ENCODE assay signal across 1 mouse cellular context in the genomic region with DNA sequence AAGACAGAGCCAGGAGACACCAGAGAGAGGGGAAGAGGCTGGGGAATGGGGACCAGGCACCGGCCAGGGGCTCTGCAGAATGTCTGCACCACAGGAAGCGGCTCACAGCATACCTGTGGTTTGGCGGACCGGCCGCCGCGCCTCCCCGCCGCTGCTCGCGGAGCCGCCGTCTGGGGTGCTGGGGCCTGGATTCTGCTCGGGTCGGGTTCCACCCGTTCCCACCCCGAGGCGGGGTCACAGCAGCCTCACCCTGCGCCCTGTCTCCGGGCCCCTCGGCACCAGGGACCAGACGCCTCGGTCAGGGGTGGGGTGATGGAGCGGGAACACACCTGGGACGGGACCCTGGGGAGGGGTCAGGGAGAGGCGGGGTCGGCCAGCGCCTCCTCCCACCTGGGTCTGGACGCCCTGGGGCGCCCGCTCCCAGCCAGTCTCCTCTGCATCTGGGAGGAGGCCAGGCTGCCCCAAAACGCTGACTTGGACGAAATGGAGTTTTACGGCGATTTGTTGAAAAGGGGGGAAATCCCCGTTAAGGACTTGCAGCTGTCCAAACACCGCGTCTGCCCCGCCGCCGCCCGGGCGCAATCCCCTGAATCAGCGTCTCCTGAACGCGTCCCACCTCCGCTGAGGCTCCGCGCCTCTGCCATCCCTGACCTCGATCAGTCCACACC.
TF ChIP-seq lines count a peak whose summit lies in the region.

No protein-coding gene starts in this region.

TF ChIP-seq in CH12.LX, 34 proteins besides CTCF, POLR2A, EP300 and RAD21 (continued from another document):
- peak; percentile 79; the same call in 1 of the 2 replicates for TF ChIP-seq MAFK (IDR thresholded peaks at IDR 0.05; ENCODE audit: insufficient replicate concordance, low read length)
- TF ChIP-seq CHD2 (IDR thresholded peaks at IDR 0.05; ENCODE audit: low read length) = no peak
- no peak for TF ChIP-seq PAX5 (IDR thresholded peaks at IDR 0.05; ENCODE audit: low read length)
- TF ChIP-seq JUN (IDR thresholded peaks at IDR 0.05; ENCODE audit: insufficient read depth, low read depth, low read length) = no peak
- no peak for TF ChIP-seq KAT2A (IDR thresholded peaks at IDR 0.05; ENCODE audit: insufficient replicate concordance, low read length)
